Mouse (Mus musculus): Measurements from ENCODE around the gene 2510002D24Rik. TPM values are rescaled to one million over a fixed set of nuclear protein-coding genes. Genes with fewer than 3 reads are reported as not detected.
"Not testable (repeated sequence)": the region's sequence is repeated elsewhere in the genome, so short reads cannot be mapped to it uniquely, and the experiment has no call there.

The 2510002D24Rik gene
- polyA plus RNA-seq, 1 experiment from 2014 or later, result 32.8 TPM

- Histone ChIP-seq H3K4me2 (peak overlapping the region; percentile 80), H3K4me1 (peaks cover 42% of the 10 kb centered on the region), H3K27me3 (replicated peaks) (no peaks in the 10 kb centered on the region), H3K4me3 (peak overlapping the region; percentile 93), H3K9ac (peak overlapping the region; percentile 88), H3K9me3 (replicated peaks) (no peaks in the 10 kb centered on the region), H3K27ac (peak overlapping the region; percentile 84), H3K36me3 (peaks cover 59% of the 10 kb centered on the region)
- WGBS (ENCODE audit: insufficient replicate concordance), result under 1% methylated on average over 31 of the region's 31 CpGs
- ATAC-seq, result peak; percentile 46
Observed at GRCm38 (mm10) chr16:18812385-18812910, 23.9 kb upstream of the 2510002D24Rik start.

- H3K36me3 ChIP-seq, result peaks cover 98% of the 10 kb centered on the region
- 20% methylated on average over 1 of the region's 1 CpGs for WGBS (ENCODE audit: insufficient replicate concordance)
- no peaks in the 10 kb centered on the region for H3K9me3 ChIP-seq (replicated peaks)
- H3K4me3 ChIP-seq, result no peak overlapping the region
- no peak for ATAC-seq
- H3K9ac ChIP-seq, result no peak overlapping the region
- H3K27me3 ChIP-seq (replicated peaks), result no peaks in the 10 kb centered on the region
- no peak overlapping the region for H3K27ac ChIP-seq
- H3K4me2 ChIP-seq, result no peak overlapping the region
- peaks cover 15% of the 10 kb centered on the region for H3K4me1 ChIP-seq
Observed at GRCm38 (mm10) chr16:18822356-18822755, 14.0 kb upstream of the 2510002D24Rik start.

GRCm38 (mm10) chr16:18822925-18823324 lies 13.5 kb upstream of the 2510002D24Rik start:
- Histone ChIP-seq H3K4me1 (peaks cover 15% of the 10 kb centered on the region), H3K9me3 (replicated peaks) (no peaks in the 10 kb centered on the region), H3K4me3 (no peak overlapping the region), H3K27ac (no peak overlapping the region), H3K27me3 (replicated peaks) (no peaks in the 10 kb centered on the region), H3K36me3 (peaks cover 98% of the 10 kb centered on the region), H3K4me2 (no peak overlapping the region), H3K9ac (no peak overlapping the region)
- WGBS (ENCODE audit: insufficient replicate concordance), result 75% methylated on average over 4 of the region's 4 CpGs
- ATAC-seq, result no peak

- Histone ChIP-seq H3K36me3 (peaks cover 97% of the 10 kb centered on the region), H3K4me3 (no peak overlapping the region), H3K9ac (no peak overlapping the region), H3K4me1 (no peaks in the 10 kb centered on the region), H3K4me2 (no peak overlapping the region), H3K27me3 (replicated peaks) (no peaks in the 10 kb centered on the region), H3K9me3 (replicated peaks) (no peaks in the 10 kb centered on the region), H3K27ac (no peak overlapping the region)
- ATAC-seq, result no peak
- whole genome bisulfite sequencing (ENCODE audit: insufficient replicate concordance), result 84% methylated on average over 3 of the region's 3 CpGs
Observed at GRCm38 (mm10) chr16:18828630-18829029, 7.7 kb upstream of the 2510002D24Rik start.

GRCm38 (mm10) chr16:18829102-18829501 lies 7.3 kb upstream of the 2510002D24Rik start:
- H3K27ac ChIP-seq, result no peak overlapping the region
- no peak for ATAC-seq
- H3K4me3 ChIP-seq, result no peak overlapping the region
- H3K36me3 ChIP-seq, result peaks cover 97% of the 10 kb centered on the region
- 84% methylated on average over 6 of the region's 6 CpGs for WGBS (ENCODE audit: insufficient replicate concordance)
- no peak overlapping the region for H3K9ac ChIP-seq
- no peak overlapping the region for H3K4me2 ChIP-seq
- no peaks in the 10 kb centered on the region for H3K4me1 ChIP-seq
- H3K27me3 ChIP-seq (replicated peaks), result no peaks in the 10 kb centered on the region
- H3K9me3 ChIP-seq (replicated peaks), result no peaks in the 10 kb centered on the region

GRCm38 (mm10) chr16:18833486-18833885 lies 2.9 kb upstream of the 2510002D24Rik start:
- Histone ChIP-seq H3K4me1 (peaks cover 15% of the 10 kb centered on the region), H3K27me3 (replicated peaks) (no peaks in the 10 kb centered on the region), H3K9ac (no peak overlapping the region), H3K27ac (no peak overlapping the region), H3K9me3 (replicated peaks) (no peaks in the 10 kb centered on the region), H3K36me3 (peaks cover 73% of the 10 kb centered on the region), H3K4me2 (no peak overlapping the region), H3K4me3 (no peak overlapping the region)
- no peak for ATAC-seq
- WGBS (ENCODE audit: insufficient replicate concordance), result 67% methylated on average over 2 of the region's 2 CpGs

GRCm38 (mm10) chr16:18836073-18836467 lies 308 bp upstream of the 2510002D24Rik start:
- Histone ChIP-seq H3K4me2 (peak overlapping the region; percentile 85), H3K4me3 (peak overlapping the region; percentile 89), H3K27me3 (replicated peaks) (no peaks in the 10 kb centered on the region), H3K27ac (peak overlapping the region; percentile 85), H3K9me3 (replicated peaks) (no peaks in the 10 kb centered on the region), H3K36me3 (peaks cover 65% of the 10 kb centered on the region), H3K4me1 (peaks cover 15% of the 10 kb centered on the region), H3K9ac (peak overlapping the region; percentile 93)
- peak; percentile 22 for ATAC-seq
- WGBS (ENCODE audit: insufficient replicate concordance), result 26% methylated on average over 3 of the region's 3 CpGs

GRCm38 (mm10) chr16:18838346-18838745 lies 2.0 kb downstream of the 2510002D24Rik start:
- Histone ChIP-seq H3K27ac (no peak overlapping the region), H3K4me1 (peaks cover 15% of the 10 kb centered on the region), H3K36me3 (peaks cover 45% of the 10 kb centered on the region), H3K4me2 (no peak overlapping the region), H3K27me3 (replicated peaks) (no peaks in the 10 kb centered on the region), H3K4me3 (no peak overlapping the region), H3K9me3 (replicated peaks) (no peaks in the 10 kb centered on the region), H3K9ac (no peak overlapping the region)
- WGBS (ENCODE audit: insufficient replicate concordance), result 88% methylated on average over 4 of the region's 4 CpGs
- no peak for ATAC-seq

GRCm38 (mm10) chr16:18846301-18846820 lies 10.0 kb downstream of the 2510002D24Rik start:
- no peak for ATAC-seq

GRCm38 (mm10) chr16:18849521-18850190 lies 13.3 kb downstream of the 2510002D24Rik start:
- H3K27ac ChIP-seq; H3K36me3 ChIP-seq; H3K4me2 ChIP-seq; H3K4me1 ChIP-seq; H3K27me3 ChIP-seq (replicated peaks); H3K9ac ChIP-seq; H3K9me3 ChIP-seq (replicated peaks); ATAC-seq; H3K4me3 ChIP-seq: not testable (repeated sequence)
- WGBS (ENCODE audit: insufficient replicate concordance), result 81% methylated on average over 16 of the region's 17 CpGs

More at GRCm38 (mm10) chr16:18846301-18846820, 10.0 kb downstream of the 2510002D24Rik start:
- Histone ChIP-seq H3K27me3 (replicated peaks) (no peaks in the 10 kb centered on the region), H3K36me3 (0 out of 2 replicates have a peak, but pooled peaks cover under 1% of the 10 kb centered on the region), H3K27ac (no peak overlapping the region), H3K9me3 (replicated peaks) (no peaks in the 10 kb centered on the region), H3K4me1 (no peaks in the 10 kb centered on the region), H3K4me2 (no peak overlapping the region), H3K9ac (no peak overlapping the region), H3K4me3 (no peak overlapping the region)
- 70% methylated on average over 15 of the region's 15 CpGs for WGBS (ENCODE audit: insufficient replicate concordance)

GRCm38 (mm10) chr16:18858551-18858950 lies 22.2 kb downstream of the 2510002D24Rik start:
- Histone ChIP-seq H3K4me1 (no peaks in the 10 kb centered on the region), H3K4me3 (no peak overlapping the region), H3K9ac (no peak overlapping the region), H3K9me3 (replicated peaks) (peaks cover 5% of the 10 kb centered on the region; the same call in 1 of the 2 replicates), H3K27ac (no peak overlapping the region), H3K36me3 (no peaks in the 10 kb centered on the region), H3K4me2 (no peak overlapping the region), H3K27me3 (replicated peaks) (no peaks in the 10 kb centered on the region)
- ATAC-seq, result no peak

GRCm38 (mm10) chr16:18860186-18860585 lies 23.8 kb downstream of the 2510002D24Rik start:
- Histone ChIP-seq H3K36me3 (no peaks in the 10 kb centered on the region), H3K27me3 (replicated peaks) (no peaks in the 10 kb centered on the region), H3K4me1 (no peaks in the 10 kb centered on the region), H3K4me2 (no peak overlapping the region), H3K27ac (no peak overlapping the region), H3K4me3 (no peak overlapping the region), H3K9me3 (replicated peaks) (peaks cover 5% of the 10 kb centered on the region; the same call in 1 of the 2 replicates), H3K9ac (no peak overlapping the region)
- ATAC-seq, result no peak
- WGBS (ENCODE audit: insufficient replicate concordance), result 49% methylated on average over 1 of the region's 1 CpGs

Measured in liver, embryonic 12.5 days (tissue).